Mouse (Mus musculus): ENCODE results near the gene 5330417C22Rik.

The 5330417C22Rik gene

DNA sequence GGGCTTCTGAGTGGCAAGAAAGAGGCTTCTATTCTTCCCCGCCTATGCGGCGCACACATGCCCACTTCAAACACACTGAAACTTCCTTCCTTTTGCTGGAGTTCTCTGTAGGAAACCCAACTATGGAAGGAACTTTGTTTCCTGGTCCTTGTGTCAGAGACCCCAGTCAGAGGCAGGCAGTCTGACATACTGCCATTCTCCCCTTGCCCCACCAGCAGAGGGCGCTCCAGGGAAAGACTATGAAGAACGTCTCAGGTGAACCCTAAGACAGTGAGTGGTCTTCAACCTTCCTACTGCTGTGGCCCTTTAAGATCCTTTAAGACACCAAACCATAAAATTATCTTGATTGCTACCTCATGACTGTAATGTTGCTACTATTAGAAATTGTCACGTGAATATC is 69.9 kb downstream of the 5330417C22Rik start:
- DNase-seq (ENCODE audit: low spot score), result peak; percentile 63

GRCm38 (mm10) chr3:108458866-108459265 is 77.5 kb downstream of the 5330417C22Rik start:
- no peak for DNase-seq (ENCODE audit: low spot score)

- DNase-seq (ENCODE audit: low spot score), result no peak
Observed at GRCm38 (mm10) chr3:108458380-108458779, 78.0 kb downstream of the 5330417C22Rik start.

DNA sequence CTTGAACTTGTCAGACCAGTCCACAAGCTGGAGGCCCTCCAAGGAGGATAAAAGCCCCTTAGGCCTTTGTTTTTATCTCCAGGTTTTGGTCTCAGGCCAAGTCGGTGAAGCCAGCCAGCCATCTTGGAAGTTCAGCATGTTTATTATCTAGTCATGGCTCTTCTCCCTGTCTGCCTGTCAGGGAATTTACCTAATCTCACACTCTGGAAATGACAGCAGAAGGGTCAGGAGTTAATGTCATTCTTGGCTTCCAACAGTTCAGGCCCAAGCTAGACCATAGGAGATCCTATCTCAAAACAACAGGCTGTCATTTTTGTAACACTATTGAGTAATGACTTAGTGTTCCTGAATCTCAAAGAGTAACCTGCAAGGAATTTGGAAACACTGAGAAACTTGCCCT is 82.2 kb downstream of the 5330417C22Rik start:
- DNase-seq (ENCODE audit: low spot score), result peak; percentile 34

DNA sequence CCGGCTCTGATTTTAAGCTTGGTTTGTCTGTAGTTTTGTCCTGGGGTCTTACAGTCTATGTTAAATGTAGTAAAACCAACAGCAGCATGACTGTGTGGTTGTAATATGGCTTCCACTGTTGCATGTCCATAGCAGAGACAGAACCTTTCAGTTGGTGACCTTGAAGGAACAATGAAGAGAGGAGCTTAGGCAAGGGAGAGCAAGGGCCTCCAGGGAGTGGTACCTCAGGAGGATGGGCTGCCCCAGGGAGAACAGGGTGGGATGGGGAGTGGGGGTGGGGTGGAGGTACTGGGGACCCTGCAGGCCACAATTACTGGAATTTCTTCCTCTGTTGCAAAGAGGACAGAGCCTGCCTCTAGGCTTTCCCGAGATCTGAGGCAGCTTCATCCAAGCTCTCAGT is 84.4 kb downstream of the 5330417C22Rik start:
- DNase-seq (ENCODE audit: low spot score), result no peak

- no peak for DNase-seq (ENCODE audit: low spot score)
Observed at GRCm38 (mm10) chr3:108445366-108445705, 91.0 kb downstream of the 5330417C22Rik start.

DNA sequence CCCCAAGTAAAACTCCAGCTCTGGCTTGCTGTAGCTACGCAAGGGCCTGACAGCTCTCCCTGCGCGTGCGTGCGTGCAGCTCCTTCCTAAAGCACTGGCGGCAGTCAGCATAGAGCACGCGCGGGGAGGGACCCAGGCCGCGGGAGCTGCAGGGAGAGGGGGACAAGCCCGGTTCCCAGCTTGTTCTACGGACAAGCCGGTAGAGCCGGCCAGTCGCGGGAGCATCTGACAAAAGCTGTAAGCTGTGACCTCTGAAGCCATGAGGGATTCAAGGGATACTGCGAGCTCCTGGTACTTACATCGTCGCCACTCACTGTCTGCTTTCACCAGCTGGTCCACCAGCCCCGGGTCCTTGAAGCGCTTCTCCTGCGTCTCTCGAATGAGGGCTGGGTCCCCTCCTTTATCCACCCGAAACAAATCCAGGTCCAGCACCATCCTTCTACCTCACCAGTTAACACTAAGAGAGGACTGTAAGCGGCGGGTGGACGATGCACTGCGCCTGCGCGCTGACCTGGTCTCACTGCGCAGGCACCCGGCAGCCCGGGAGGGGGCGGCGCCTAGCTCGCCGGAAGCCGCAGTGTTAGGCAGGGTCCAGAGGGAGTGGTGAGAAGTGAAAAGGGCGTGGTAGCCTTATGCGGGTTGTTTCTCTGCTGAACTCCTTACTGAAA is 91.5 kb downstream of the 5330417C22Rik start, which contains the start of gene Sars:
Gene Sars (minus strand): TSS at position 512 of the 668 bp plus-strand sequence.
- DNase-seq (ENCODE audit: low spot score), result peak; percentile 94

DNA sequence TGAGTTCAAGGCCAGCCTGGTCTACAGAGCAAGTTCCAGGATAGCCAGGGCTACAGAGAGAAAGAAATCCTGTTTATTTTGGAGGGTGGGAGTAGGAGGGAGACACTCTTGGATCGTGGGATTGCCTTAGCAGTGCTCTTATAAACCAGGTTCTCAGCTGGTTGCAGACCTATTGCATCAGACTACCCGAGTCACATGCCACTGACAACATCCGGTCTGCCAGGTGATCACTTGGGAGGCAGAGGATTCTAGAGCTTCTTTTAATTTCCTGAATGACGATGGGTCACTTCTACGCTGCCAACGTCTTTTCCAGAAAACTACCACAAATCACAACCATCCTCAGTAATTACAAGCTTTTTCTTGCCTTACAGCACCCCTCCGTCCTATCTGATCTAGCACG is 92.3 kb downstream of the 5330417C22Rik start:
- peak; percentile 86 for DNase-seq (ENCODE audit: low spot score)

- DNase-seq (ENCODE audit: low spot score), result no peak
Observed at GRCm38 (mm10) chr3:108436380-108436714, 100.0 kb downstream of the 5330417C22Rik start.

- no peak for DNase-seq (ENCODE audit: low spot score)
Observed at GRCm38 (mm10) chr3:108435701-108436379, 100.5 kb downstream of the 5330417C22Rik start.

GRCm38 (mm10) chr3:108433881-108434495 is 102.3 kb downstream of the 5330417C22Rik start:
- no peak for DNase-seq (ENCODE audit: low spot score)

DNA sequence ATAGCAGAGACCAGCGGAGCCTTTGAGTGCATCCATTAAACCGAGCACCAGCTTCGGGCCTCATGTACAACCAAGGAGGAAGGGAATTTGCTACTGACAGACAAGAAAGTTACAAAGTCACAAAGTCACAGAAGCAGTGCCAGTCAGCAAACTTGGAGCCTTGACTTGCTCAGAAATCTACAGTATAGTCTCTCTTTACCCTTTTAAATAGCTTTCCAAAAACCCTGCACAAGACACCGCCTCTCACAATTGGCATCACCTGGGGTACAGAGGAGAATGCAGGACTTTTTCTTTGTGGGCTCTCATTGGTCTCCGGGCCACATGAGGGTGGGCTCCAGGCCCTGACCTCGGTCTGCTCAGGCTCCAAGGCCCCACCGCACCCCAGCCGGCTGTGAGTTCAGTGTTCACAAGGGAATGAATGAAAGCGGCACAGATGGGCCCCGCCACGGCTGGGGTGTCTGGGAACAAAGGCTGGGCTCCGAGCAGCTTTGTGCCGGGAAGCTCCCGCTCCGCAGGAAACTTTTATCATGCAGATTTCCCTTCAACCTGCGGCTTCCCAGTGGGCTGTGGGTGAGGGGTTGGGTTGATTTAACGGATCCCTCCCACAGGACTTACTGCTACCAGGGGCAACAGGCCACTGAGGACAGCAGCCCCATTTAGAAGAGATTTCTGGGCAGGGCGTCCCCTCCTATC is 103.0 kb downstream of the 5330417C22Rik start:
- no peak for DNase-seq (ENCODE audit: low spot score)

DNA sequence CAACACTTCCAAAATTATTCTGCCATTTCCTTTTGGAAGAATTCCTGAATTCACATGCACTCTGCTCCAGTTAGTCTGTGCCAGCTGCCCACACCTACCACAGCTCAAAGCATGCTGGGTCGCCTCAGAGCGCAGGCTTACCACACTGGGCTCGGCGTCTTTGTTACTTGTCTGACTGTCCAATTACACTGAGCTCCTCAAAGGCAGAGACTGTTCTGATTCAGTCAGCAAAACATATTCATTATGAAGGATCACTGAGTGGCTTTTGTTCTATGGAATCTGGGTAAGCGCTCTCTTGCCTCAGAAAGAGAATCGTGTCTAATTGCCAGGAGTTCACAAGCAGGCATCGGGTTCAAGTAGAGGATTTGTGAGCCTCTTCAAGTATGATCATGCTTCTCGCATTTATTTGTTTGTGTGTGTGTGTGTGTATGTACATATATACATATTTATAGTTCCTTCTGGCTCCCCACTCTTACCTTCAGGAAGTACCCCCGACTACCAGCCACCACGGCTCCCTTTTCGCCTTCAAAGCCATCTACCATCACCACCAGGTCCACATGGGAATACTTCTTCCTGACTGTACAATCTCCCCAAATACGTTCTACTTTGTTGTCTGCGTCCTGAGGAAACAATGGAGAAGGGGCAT is 103.7 kb downstream of the 5330417C22Rik start:
- no peak for DNase-seq (ENCODE audit: low spot score)

DNA sequence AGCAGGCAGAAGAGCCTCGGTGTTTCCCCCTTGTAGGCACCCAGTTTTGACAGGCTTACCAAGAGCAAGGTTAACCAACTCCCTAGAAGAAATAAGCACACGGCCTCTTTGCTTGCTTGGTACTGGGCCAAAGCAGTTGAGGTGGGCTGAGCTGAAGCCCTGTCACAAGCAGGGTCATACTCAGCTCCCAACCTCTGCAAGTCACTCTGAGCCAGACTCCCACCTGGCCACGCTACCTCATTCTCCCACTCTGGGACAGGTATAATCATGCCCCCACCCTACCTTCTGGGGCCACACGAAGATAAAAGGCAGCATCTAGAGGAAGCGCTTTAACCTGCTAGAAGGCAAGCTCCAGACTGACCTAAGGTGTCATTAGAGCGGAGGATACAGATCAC is 110.7 kb downstream of the 5330417C22Rik start:
- no peak for DNase-seq (ENCODE audit: low spot score)

GRCm38 (mm10) chr3:108424944-108425623 is 111.3 kb downstream of the 5330417C22Rik start:
- no peak for DNase-seq (ENCODE audit: low spot score)

- DNase-seq (ENCODE audit: low spot score), result no peak
Observed at GRCm38 (mm10) chr3:108423844-108424801, 112.2 kb downstream of the 5330417C22Rik start.

- no peak for DNase-seq (ENCODE audit: low spot score)
Observed at GRCm38 (mm10) chr3:108423006-108423405, 113.3 kb downstream of the 5330417C22Rik start.

DNA sequence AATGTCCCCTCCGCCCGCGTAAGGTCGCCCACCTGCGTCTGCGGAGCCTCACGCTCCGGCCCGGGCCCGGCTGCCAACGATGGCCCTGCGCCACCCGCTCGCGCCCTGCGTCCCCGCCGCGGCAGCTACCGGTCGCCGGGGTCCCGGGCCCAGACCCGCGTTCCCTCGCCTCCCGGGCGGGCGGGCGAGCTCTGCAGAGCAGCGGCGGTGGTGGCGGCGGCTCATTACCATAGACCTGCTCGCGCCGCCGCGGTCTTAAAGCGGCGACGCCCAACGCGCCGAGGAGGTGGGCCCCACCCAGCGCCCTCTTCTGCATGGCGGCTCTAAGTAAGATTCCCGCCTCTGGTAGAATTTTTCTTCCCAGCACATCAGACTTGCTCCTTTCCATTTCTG is 120.5 kb downstream of the 5330417C22Rik start:
- no peak for DNase-seq (ENCODE audit: low spot score)

DNA sequence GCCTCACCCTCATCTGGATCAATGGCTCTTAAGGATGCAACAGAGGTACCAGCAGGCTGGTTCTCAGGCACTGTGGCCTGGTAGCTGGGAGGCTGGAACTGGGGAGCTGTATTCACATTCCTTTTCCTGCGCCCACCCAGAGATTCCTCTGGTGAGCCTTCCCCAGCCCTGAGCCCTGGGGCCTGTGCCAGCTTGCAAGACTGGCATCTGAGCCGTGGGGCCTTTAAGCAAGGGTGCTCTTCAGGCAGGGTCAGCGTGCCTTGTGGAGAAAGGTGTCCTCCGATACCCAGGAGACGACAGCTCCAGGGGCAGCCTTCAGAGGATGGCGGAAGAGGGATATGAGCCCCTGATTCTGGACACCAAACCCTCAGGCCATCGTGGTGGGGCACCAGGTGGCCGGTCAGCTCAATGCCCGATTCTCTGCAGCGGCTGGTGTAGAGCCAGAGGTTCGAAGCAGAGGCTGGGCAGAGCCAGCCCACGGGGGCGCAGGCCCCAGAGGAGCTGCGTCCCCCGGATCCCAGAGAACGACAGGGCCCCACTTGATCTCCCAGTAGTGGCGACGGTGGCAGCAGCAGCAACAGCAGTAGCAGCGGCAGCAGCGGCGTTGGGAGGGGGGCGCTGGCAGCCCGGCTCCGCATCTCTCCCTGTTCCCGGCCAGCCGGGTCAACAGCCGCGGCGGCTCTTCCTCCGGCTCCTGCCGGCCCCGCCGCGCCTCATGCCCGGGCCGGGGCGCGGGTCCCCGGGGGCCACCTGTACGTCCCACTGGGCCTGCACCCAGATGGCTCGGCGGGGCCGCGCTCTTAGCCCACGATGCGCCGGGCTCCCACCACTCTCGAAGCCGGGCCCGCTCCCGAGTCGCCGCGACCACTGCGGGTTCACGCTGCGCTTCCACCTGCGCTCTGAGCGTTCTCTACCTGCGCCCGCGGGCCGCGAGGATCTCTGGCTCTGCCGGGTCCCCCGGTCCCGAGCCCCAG is 121.2 kb downstream of the 5330417C22Rik start, which contains the start of gene Celsr2:
Gene Celsr2 (minus strand): TSS at position 696 of the 974 bp plus-strand sequence.
- no peak for DNase-seq (ENCODE audit: low spot score)
